Mouse (Mus musculus) erythroblast, embryonic 14.5 days (primary cell): ENCODE measurements around the gene Timp2.

Experiments
- GATA1 ChIP-seq: IDR thresholded peaks from 2 replicates; pipeline ENCODE4 v1.6.1; 2012; ENCODE audit warnings: low read length, inconsistent platforms, mixed read lengths
- TAL1 ChIP-seq: IDR thresholded peaks from 3 replicates; pipeline ENCODE4 v1.6.1; 2012; ENCODE audit warnings: low read length, inconsistent platforms, mixed read lengths

GRCm38 (mm10) chr11:118330777-118331176 lies 24.8 kb downstream of the Timp2 start:
- no peak for TF ChIP-seq GATA1
- no peak for TF ChIP-seq TAL1
